Mouse (Mus musculus) kidney, adult 11 months (tissue): ENCODE measurements at regions not wholly inside any gene's neighbourhood (a gene's known extent, or its start where the extent isn't known, plus 50 kb on each side); places are given as distances from the start of the nearest gene placed in this dataset.

Experiments used
- DNase-seq: peaks from one replicate; pipeline ENCODE4 v3.0.0; 2022

DNA sequence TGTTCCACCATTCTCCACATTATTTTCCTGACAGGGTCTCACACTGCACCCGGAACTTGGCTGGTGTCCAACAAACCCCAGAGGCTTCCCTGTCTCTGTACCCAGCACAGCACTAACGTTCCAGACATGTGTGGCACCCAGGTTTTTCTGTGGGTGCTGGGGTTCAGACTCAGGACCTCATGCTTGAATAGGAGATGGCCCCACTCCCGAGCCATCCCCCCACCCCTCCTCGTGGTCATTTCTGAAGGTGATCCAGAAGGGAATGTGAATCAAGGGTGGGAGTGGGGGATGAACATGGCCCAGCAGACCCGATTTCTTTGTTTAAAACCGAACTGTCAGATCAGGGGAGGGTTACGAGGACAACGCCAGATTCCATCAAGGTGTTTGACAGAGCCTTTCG is 245.6 kb downstream of the Tbc1d1 start:
- no peak for DNase-seq

DNA sequence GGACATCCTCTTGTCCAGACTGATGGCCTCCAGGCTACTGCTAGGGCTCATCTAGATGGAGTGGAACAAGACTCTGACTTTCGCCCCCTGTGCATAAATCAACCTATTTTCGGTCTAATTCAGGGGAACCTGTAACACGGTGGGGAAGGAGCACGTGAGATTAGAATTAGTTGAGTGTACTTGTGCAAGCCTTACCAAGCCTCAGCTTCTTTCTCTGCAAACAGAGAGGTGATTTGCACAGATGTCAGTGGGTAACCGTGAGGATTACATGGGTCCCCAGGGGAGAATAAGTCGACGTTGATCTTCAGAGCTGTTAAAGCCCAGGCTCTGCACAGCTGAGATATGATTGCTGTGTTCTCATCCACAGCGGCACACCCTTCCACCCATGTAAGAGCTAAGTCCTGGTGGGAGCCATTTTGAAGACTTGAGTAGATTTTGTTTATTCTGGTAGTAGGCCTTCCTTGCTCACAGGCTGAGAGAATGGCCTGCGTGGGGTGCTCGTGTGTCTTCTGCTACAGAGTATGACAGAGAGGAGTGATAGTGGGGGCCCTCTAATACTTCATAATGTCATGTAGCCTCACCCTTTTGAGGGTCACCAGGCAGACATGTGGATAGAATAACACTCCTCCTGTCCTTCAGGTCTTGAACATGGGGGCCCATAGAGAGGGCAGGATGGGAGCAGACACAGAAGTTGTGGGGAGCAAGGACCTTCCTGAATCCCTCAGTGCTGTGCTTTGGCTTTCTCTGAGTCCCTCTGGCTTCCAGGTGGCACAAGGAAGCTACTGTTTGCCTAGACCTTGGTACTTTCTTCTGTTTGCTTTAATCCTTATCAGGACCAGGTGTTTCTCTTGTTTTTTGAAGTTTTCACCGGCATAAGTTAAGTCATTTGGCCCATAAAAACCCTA is 247.2 kb downstream of the Tbc1d1 start:
- DNase-seq: no peak

DNA sequence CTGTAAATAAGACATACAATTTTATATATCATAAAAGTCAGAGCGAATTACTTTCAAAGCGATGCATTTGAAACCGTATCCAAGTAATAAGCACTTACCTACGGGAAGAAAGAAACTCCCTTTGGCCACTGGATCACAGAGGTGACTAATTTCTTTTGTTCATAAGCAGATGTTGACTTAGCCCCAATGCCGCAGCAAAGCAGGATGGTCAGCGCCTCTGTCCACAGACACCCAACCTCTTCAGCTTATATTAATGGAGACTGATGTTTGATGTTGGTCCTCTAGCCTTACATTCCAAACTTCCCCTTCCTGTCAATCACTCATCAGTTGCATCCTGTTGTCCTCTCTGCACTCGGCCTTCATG is 247.9 kb downstream of the Tbc1d1 start:
- DNase-seq: no peak

DNA sequence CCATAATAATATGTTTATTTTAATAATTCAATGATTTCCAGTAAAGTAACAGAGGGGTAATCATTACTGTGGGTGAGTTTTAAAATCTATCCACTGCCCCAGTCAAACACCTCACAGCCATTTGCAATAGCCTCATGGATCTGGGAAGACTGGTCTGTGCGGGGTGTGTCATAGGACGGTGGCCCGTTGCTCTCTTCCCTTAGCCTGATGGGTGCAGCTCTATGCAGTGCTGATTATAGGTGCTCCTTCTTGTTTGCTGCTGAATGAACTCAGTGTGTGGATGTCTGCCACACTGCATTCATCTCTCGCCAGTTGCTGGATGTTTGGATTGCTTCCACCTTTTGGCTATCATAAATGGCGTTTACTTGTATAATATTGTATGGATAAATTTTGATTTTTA is 248.4 kb downstream of the Tbc1d1 start:
- no peak for DNase-seq

DNA sequence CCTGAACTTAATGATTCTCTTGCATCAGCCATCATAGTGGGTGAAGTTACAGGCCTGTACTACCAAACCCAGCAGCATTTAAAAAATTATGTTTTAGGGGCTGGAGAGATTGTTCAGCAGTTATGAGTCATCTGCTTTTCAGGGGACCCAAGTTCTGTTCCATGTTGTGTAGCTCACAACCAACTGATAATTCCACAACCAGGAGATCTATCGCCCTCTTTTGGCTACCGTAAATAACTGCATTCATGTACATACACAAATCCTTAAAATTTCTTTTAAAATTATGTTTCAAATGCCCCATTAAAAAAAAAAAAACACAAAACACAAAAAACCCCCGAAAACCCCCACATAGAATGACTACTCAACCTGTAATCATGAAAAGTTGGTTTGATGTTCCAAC is 252.8 kb downstream of the Tbc1d1 start:
- no peak for DNase-seq

DNA sequence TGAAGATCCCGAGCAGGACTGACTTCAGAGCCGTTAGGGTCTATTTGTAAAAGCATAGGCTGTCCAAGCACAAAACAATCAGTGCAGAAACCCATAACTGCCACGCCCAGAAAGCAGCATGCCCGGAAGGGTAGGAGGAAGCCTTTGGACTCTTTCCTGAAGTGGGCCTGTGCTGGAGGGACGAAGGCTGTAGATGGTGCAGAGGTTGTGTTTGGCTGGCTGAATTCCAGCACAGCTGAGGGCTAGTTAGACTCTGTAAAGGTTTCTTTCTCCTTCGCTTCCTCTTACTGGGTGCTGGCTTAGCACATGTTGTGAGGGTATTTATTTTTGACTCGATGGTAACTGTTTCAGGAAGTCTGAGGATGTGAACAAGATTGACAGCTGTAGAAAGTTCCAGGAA is 254.5 kb downstream of the Tbc1d1 start:
- peak; percentile 48 for DNase-seq

DNA sequence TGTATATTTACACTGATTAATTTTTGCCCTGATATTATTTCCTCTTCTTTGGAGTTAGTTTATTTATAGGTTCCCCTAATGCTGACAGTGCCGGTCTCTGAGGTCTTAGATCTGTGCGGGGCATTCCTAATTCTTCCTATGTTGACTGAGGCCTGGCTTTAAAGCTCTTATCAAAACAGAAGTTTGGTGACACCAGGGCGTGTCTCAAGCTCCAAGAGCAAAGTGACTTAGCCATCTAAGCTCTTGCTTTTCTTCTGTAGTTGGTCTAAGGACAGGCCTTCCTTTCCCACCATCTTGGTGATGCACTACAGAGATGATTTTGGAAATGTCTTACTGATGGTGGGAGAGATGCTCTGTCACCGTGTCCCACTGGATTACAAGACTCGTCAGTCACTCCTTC is 258.4 kb downstream of the Tbc1d1 start:
- DNase-seq: no peak

DNA sequence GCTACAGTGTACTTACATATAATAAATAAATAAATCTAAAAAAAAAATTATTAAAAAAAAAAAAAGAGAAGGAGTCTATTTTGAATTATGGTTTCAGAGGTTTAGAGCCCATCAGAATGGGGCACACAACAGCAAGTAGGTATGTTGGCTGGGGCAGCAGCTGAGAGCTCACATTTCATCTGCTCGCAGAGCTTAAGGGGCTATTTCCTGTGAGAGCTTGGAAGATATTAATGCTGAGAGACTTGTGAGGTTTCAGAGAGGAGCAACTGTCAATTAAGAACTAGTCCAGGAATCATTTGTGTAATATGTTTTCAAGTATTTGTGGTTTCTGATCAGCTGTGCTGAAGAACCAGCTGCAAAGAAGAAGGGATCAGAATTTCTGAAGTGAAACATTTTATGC is 263.3 kb downstream of the Tbc1d1 start:
- no peak for DNase-seq

DNA sequence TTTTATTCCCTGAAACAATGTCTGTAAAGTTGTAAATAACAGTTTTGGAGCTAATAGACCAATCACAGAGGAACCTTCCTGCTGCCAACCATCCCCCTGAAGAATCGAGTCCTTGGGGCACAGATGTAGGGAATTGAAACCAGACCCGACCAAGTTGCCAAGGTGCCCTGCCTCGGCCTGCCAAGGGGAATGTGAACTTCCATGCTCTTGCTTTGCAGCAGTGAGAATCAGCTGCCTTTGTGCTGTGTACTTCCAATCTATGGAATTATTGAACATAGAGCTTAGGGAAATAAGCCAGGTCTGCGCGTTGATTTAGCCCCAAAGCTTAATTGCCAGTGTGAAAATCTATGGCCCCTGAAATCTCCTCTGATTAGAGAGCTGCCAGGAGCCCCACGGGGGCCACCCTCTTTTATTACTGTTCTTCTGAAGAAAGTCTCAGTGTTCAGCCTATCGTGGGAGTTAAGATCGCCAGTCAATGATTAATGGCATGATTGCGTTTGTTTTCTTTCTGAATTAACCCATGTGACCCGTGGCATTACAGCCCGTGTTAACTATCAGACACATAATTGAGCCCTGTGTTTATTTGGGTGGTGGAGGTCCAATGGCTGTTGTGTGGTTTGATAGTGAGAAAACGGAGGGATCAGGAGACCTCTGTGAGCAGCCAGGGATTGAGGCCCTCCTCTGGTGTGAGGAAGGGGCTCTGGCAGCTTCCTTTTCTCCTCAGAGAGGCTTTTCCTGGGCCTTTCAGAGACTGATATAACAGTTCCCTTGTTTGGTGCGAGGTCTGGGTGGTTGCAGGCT is 266.9 kb downstream of the Tbc1d1 start:
- peak; percentile 58 for DNase-seq

DNA sequence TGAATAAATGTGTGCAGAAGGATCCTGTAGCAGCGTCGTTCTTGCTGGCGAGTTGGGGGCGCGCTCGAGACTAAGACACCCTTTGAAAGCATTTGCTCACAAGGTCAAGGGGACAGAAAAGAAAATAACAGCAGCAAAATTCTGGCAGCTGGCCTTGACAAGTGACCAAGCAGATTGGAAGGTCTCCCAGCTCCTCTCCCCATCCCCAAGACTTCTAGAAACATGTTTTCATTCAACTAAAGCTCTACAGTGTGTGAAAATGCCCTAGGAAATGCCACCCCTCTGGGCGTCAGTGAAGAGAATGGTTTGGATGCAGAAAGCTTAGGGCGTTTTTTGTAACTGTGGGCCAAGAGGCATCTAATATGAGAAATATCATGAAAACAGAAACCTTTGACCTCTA is 272.7 kb downstream of the Tbc1d1 start:
- DNase-seq: no peak

DNA sequence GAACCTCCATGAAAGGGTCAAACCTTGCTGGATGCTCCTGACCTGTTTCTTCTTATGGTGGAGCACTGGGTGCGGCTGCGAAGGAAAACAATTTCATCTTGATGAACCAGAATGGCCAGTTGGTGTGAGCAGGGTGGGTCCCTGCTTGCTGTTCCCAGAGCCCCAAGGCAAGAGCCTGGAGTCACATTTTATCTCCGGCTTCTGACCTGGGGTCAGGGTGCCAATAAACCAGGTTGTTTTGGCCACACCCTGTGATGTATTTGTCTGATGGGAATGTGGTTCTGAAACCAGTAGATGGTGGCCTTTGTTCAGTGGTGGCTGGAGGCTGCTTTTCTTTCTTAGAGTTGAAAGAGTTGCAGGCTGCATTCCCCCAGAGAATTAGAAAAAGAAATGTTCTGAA is 274.4 kb downstream of the Tbc1d1 start:
- no peak for DNase-seq

DNA sequence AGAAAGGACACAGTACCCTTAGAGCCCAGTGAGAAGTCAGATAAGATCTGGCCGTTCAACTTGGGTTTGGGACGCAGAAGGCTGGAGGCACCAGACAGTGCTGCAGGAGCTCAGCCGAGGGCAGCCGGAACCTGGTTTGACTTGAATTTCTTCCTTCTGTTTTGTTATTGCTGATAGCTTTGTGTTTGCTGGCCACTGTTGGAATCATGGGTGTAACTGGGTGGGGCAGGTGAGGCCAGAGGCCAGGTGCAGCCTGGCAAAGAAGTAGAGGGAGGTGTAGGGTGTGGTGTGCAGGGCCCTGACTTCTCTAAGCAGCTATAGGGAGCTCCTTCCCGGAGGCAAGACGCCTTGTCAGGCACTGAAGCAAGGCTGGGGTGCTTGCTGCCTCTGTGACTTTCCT is 275.5 kb downstream of the Tbc1d1 start:
- peak; percentile 42 for DNase-seq

DNA sequence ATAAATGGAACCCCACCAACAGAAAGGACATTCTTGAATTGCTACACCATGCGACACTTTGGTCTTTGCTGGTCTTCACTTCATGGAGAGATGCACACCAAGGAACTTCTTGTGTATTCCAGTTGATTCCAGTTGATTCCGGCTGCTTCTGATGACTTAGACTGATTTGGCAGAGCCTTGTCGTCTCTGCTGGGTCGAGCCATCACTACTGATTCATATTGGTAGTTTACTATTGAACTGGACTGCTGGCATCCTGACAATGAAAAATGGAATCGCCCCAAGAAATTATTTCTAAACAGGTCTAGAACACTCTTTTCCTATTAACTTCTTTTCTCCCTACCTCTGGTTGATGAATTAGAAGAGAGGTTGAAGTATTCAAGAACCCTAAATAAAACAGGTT is 277.7 kb downstream of the Tbc1d1 start:
- DNase-seq: no peak

DNA sequence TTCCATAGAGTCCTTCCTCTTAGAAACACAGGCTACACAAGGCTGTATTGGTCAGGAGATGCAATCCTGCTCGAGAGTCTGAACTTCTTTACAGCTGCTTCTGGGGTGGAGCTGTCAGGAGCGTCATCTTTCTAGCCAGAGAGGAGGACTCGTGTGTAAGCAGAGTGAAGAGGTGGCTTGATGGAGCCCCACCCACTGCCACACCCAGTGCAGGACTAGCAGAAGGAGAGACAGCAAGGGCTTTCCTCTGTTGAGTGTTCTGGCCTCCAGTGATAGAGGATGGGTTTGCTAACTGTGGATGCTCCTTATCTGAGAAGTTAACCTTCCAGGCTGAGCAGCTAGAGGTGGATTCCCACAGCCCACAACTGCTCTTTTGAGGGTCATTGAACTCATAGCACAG is 279.4 kb downstream of the Tbc1d1 start:
- DNase-seq: no peak

DNA sequence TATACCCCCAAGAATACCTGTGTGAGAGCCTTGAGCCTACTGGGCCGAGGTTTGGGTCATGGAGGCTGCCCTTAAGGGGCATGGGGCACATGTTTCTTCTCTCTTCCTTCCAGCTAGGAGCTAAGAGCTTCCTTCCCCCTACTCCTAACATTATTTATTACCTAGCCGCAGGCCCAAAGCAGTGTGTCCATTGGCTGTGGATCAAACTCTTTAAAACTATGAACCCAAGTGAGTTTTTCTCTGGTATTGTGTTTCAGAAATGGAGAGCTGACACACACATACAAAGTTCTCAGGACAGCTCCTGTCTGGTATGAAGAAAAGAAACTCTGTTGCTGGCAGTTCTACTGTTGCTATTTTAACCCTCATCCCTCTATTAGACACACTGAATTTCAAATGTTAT is 279.9 kb downstream of the Tbc1d1 start:
- no peak for DNase-seq

DNA sequence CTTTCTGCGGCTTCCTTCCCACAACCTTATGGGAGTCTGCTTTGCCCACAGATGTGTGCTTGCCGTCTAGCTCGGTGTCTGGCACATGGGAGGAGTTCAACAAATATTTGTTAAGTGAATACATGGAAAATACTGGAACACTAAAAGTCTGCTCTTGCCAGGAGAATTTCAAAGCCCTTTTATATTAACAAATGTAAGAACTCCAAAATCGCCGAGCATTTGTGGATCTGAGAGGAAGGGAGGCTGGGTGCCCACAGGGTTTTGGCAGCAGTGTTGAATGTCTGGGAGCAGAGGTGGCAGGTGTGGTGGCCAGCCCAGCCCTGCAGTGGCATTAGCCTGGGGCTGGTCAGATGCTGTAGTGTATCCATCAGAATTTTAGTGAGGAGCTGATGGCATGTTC is 281.6 kb downstream of the Tbc1d1 start:
- no peak for DNase-seq

DNA sequence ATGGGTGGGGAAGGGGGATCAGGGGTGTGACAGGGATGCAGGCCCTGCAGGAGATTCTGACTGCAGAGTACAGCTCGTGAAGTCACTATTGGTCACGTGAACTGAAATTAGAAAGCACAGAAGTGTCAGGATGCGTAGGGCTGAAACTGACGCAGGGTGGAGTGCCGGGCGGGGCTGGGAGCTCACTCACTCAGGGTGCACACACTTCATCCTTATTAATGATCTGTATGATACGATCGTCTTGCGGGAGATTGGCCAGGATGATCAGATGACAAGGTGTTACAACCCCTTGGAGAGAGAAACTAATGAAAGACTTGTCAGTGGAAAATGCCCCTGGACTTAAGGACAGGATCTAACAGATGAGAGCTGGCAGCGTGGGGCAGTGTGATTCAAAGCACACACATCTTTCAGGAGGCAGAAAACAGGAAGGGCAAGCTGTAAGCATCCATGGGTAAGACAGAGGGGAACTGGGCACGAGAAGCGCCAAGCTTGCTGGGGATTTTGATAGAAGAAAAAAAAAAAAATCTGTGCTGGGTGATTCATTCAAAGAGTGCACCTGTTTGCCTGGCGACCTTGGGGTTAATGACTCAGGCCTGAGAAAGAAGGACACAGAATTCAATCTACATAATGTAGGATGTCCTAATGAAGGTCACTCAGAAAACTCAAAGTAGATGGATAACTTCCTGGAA is 282.5 kb downstream of the Tbc1d1 start:
- DNase-seq: no peak

DNA sequence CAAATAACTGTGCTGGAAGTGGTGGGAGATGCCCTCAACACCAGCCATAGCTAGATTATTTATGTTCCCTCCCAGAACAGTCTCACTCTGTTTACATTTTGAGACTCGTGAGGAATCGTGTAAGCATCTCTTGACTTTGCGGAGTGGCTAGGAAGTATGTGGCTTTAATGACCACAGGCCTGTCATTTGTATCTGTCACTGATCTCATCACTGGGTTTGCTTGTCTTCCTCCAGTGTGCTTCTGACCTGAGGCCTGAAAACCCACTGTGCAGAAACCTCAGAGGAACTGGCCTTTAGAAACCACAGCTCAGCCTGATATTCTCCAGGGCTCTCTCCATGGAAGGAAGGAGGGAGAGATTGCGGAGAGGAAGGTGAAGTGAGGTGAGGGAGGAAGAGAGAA is 291.7 kb downstream of the Tbc1d1 start:
- no peak for DNase-seq

DNA sequence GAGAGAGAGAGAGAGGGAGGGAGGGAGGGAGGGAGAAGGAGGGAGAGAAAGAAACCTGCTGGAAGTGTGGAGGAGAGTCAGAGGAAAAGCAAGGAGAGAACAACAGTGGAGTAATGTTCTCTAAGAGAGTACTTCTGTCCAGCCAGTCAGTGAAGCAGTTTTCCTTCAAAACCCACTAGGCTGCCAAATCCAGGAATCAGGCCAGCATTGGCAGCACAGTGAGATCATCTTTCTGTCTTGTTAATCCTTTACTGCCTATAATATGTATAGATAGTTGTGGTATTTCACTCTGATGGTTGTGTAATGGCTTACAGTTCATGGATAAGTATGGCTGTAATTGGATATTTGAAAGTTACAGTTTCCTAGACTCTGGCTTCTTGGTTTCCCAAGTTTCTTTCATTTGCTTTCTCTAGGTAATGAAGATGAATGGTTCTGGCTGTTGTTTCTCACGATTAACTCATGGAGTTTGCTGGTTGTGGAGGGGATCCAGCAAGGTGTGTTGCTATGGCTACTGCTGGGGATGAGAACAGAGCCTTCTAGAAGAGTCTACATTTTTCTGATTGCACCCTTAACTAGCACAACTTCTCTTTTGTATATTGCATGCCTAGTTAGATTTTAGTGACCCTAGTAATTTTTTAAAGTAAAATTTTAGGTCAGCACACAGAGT is 296.7 kb downstream of the Tbc1d1 start:
- no peak for DNase-seq

DNA sequence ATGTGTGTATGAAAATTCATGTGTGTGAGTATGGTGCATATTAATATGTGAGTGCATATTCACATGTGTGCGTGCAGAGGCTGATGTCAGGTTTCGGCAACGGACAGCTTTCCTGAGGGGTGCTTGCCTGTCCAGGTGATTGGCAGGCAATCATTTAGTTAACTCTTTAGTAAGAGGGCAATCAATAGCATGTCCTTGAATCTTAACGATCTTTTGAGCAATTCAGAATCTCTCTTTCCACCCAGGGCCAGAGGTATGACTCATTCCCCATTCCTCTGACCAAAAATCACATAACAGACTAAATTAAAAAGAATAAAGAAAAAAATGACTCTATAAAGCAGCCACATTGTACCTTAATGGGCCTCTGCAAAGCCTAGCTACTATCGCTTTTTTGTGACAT is 303.7 kb downstream of the Tbc1d1 start:
- no peak for DNase-seq

DNA sequence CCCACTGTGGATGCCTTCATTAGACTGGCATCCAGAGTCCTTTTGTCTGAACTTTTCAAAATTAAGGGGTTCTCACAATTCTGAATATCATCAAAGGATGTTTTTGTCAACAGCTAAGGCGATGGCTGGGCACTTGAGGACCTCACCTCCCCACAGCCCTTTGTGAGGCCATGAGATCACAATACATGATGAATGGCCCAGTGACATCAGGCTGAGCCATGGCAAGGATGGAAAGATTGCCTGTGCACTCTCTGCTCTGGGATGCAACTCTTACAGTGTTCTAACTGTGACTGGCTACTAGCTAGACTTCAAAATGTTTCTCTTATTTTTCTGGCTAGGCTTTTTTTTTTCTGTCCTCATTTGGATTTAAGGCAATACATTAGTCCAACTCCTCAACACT is 304.8 kb downstream of the Tbc1d1 start:
- DNase-seq: no peak

DNA sequence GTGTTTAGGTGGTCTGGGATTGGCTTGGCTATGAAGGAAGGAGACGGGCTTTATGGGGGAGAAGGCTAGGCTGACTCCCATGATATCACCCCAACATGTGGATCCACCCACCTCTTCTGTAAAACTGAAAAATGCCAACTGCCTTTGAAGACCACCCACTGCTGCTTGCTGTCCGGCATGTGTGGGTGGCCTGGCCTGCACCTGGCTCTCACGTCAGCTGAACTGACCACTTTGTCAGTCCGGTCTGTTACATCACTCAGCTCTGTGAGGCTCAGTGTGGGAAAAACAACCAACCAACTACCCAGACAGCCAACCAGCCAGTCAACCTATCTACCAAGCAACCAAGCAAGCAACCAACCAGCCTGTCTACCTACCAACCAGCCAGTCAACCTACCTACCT is 305.5 kb downstream of the Tbc1d1 start:
- DNase-seq: no peak

DNA sequence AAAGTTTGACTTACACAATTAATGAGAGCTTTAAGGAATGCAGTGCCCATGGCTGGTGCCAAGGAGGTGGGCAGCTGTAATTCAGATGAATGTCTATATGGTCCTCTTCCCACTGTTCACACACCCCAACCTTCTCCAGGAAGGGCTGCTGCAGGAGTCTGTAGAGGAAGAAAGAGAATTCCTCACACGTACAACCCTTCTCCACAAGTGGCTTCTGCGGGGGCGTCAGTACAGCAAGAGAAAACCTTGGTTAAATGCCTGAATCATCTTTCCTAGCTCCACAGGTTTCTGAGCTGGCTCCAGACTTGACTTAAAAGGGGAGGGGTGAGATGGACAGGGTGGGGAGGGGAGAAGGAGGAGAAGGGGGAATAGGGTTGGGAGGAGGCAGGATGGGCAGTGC is 306.3 kb downstream of the Tbc1d1 start:
- no peak for DNase-seq
